Mouse (Mus musculus): ENCODE data around the gene Tmcc1.

DNA sequence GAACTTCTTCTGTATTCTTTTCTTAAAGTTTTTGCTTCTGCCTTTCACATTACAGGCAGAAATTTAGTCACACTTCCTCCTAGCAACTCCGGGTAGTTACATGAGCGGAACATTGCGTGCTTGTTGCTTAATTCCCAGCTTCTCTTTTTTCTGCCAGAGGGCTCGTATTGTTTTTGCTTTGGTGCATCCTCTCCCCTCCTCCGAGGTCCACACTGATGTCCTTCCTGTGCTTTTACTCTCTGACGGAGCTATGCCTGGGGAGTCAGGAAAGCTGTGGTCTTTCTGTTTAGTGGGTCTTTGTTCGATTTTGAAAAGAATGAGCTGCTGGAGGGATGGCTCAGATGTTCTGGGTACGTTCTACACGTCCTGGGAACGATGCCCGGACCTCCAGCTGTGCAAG, 34.5 kb upstream of the Tmcc1 start:
- no peak for TF ChIP-seq EP300 (IDR thresholded peaks at IDR 0.05; ENCODE audit: insufficient read depth, low read depth, low read length)
- TF ChIP-seq CTCF (IDR thresholded peaks at IDR 0.05; ENCODE audit: low read depth, low read length) = no peak
